ENCODE assay signal across 22 mouse cellular contexts in the genomic region with DNA sequence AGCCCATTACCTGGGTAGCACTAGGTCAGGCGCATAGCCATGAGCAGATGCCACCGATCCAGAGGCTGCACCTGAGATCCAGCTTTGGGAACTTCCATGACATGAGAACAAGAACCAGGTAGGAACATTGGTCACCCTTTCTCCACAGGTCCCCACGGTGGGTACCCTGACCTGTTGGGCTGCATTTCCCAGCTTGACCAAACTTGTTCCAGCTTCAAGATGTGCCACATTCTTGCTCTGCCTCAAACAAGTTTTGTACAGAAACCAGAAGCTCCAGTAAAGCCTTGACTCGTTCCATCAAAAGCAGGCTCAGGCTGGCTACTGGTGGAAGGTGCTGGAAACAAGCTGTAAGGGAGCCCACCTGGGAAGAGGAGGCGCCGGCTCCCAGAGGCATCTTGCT. TPM values are rescaled to one million over a fixed set of nuclear protein-coding genes. Genes with fewer than 3 reads are reported as not detected.
DNase-seq lines count a peak whose midpoint lies in the region; ATAC-seq lines count a peak whose summit lies in the region.
"Had no signal": no experiment of that assay in that cellular context is flagged by ENCODE, and none has a peak within 500 bp of the region (broad histone marks: within the 10 kb centered on the region; RNA-seq: fewer than 3 reads in every experiment).

No protein-coding gene starts in this region.

- H3K27me3 ChIP-seq in stomach, embryonic 16.5 days (ENCODE audit: control insufficient read depth, insufficient read depth, low read length), result no peaks in the 10 kb centered on the region
- H3K27me3 ChIP-seq: forebrain, embryonic 13.5 days had no signal

- peak overlapping the region; percentile 72; the same call in 1 of the 2 replicates for H3K27ac ChIP-seq in stomach, embryonic 16.5 days (ENCODE audit: low read length)
- H3K27ac ChIP-seq: forebrain, embryonic 13.5 days; heart, adult 2 months; heart, embryonic 15.5 days; hindbrain, embryonic 13.5 days; hindbrain, postnatal 0 days had no signal

- WGBS in stomach, embryonic 16.5 days, result 81% methylated on average over 6 of the region's 6 CpGs

- ATAC-seq in stomach, embryonic 16.5 days (ENCODE audit: insufficient read depth, low FRiP score), result no peak
- ATAC-seq: activated CD4-positive, CD25-positive, alpha-beta regulatory T cell, adult 4 months; forebrain, embryonic 13.5 days; forebrain, postnatal 0 days; hindbrain, postnatal 0 days; Patski had no signal

- no peaks in the 10 kb centered on the region for H3K9me3 ChIP-seq in stomach, embryonic 16.5 days (replicated peaks; ENCODE audit: control insufficient read depth, low read length)
- H3K9me3 ChIP-seq: forebrain, embryonic 13.5 days; heart, embryonic 15.5 days; hindbrain, embryonic 13.5 days had no signal

- peak; percentile 46 to 75 for DNase-seq in urinary bladder, adult 18-20 months (ENCODE audit: low spot score in 2 of 2)
- no peak for DNase-seq in urinary bladder, postnatal 10 days (ENCODE audit: low spot score)
- DNase-seq in urinary bladder, postnatal 25 days (ENCODE audit: low spot score), result peak; percentile 64
- DNase-seq in gastrocnemius, adult 18-20 months (ENCODE audit: low spot score), result no peak
- no peak for DNase-seq in adrenal gland, adult 2 months
- DNase-seq: adrenal gland, postnatal 25 days; cerebellum, adult 2 months; cerebellum, postnatal 10 days; forebrain, postnatal 0 days; gastrocnemius, postnatal 36 days; heart, adult 2 months; heart, postnatal 14 days had no signal

- no peaks in the 10 kb centered on the region for H3K36me3 ChIP-seq in stomach, embryonic 16.5 days (ENCODE audit: control insufficient read depth, insufficient read depth, low read length)
- H3K36me3 ChIP-seq: heart, embryonic 15.5 days; hindbrain, embryonic 13.5 days had no signal

- H3K4me1 ChIP-seq in stomach, embryonic 16.5 days (ENCODE audit: control insufficient read depth, insufficient read depth, low read length), result peaks cover 4% of the 10 kb centered on the region; the same call in 1 of the 2 replicates

- H3K4me2 ChIP-seq in stomach, embryonic 16.5 days (ENCODE audit: low read depth, low read length), result no peak overlapping the region
- H3K4me2 ChIP-seq: forebrain, embryonic 13.5 days; heart, embryonic 11.5 days; heart, embryonic 15.5 days; hindbrain, embryonic 13.5 days had no signal

- H3K4me3 ChIP-seq in stomach, embryonic 16.5 days (replicated peaks; ENCODE audit: low read length), result 0 out of 2 replicates have a peak overlapping the region, but pooled peaks have one; percentile 0
- H3K4me3 ChIP-seq: forebrain, embryonic 13.5 days; heart, adult 2 months; heart, embryonic 15.5 days; hindbrain, embryonic 13.5 days had no signal

- H3K9ac ChIP-seq in stomach, embryonic 16.5 days (ENCODE audit: low read length), result no peak overlapping the region
- H3K9ac ChIP-seq: forebrain, embryonic 13.5 days; forebrain, postnatal 0 days; heart, embryonic 15.5 days; hindbrain, embryonic 13.5 days had no signal

RNA-seq across cellular contexts. Expression of gene Syt13, which starts 29.9 kb away (rescaled TPM):
- 12.7 and 12.9 TPM in 2 replicates for polyA plus RNA-seq in stomach, embryonic 16.5 days (2015; fragmentation: Nextera tagmentation; extraction: Ambion mirVana)
- total RNA-seq in gastrocnemius, adult 18-20 months (2021), result under 1 TPM in 1 of 2 experiments, not detected in 1; 0.21 TPM
- 1 to 10 TPM in 1 of 2 experiments, under 1 TPM in 1; 0.89 to 1.6 TPM for total RNA-seq in adrenal gland, adult 2 months (2021)
- 0.15 and 0.30 TPM in 2 replicates for polyA plus RNA-seq in adrenal gland, adult 2 months (2012; rRNA removed)
- total RNA-seq: CH12.LX; hematopoietic stem cell, adult 5-6 weeks had no signal
- polyA plus RNA-seq: activated CD4-positive, CD25-positive, alpha-beta regulatory T cell, adult 4 months had no signal

Comparison
In these comparisons a context has a peak if more than half of its experiments do, and no peak if none do; other contexts are left out.
1. DNase-seq: peak in urinary bladder, adult 18-20 months (2 of 2) and urinary bladder, postnatal 25 days (single experiment); none in urinary bladder, postnatal 10 days (single experiment), gastrocnemius, adult 18-20 months (single experiment) and adrenal gland, adult 2 months (single experiment).